Mouse (Mus musculus): ENCODE results near the gene Mapk8ip1. TPM values are rescaled to one million over a fixed set of nuclear protein-coding genes. Genes with fewer than 3 reads are reported as not detected.

The Mapk8ip1 gene
- polyA plus RNA-seq, 1 experiment from 2014 or later, result 19.9 TPM

DNA sequence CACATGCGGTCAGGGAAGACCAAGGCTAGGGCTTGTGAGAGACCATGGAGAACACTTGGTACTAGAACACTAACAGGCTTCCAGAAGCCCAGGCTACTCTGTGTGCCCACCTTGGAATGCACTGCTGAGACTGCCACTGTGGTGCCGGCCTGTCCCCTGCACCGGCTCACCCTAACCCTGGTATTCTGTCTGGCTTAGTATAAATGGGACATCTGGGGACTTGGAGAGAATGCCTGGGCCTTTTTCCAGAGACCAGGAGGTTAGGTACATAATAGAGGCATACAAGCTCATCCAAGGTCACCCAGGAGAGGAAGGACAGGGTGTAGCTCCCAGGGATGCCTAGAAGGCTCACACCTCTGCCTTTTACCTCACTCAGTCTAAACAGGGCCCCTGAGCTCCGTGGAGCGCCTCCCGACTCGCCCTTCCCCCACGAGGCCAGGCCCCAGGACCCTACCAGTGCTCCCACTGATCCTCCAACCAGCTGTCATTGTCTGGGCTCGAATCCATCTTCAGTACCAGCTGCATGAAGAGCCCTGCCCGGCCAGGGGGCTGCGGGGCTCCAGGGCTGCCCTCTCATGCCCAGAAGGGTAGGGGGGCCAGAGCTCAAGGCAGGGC is 9.3 kb downstream of the Mapk8ip1 start:
- Histone ChIP-seq H3K4me2 (ENCODE audit: low read depth, severe bottlenecking) (peak overlapping the region; percentile 86), H3K9me3 (ENCODE audit: control insufficient read depth, low read length) (no peaks in the 10 kb centered on the region), H3K4me1 (ENCODE audit: control insufficient read depth, insufficient read depth, low read length) (peaks cover 39% of the 10 kb centered on the region), H3K9ac (ENCODE audit: low read length) (peak overlapping the region; percentile 59), H3K27me3 (ENCODE audit: control insufficient read depth, insufficient read depth, low read length) (no peaks in the 10 kb centered on the region; the same call in 1 of the 2 replicates), H3K36me3 (ENCODE audit: control insufficient read depth, insufficient read depth, low read length) (no peaks in the 10 kb centered on the region; the same call in 1 of the 2 replicates), H3K4me3 (ENCODE audit: low read depth, low read length) (peak overlapping the region; percentile 47), H3K27ac (replicated peaks; ENCODE audit: low read depth, low read length) (peak overlapping the region; percentile 84)
- ATAC-seq (ENCODE audit: insufficient number of reproducible peaks, low FRiP score, low TSS enrichment, low read depth) (no peak), DNase-seq (ENCODE audit: low spot score) (no peak)
- WGBS, result 22% methylated on average over 11 of the region's 11 CpGs

DNA sequence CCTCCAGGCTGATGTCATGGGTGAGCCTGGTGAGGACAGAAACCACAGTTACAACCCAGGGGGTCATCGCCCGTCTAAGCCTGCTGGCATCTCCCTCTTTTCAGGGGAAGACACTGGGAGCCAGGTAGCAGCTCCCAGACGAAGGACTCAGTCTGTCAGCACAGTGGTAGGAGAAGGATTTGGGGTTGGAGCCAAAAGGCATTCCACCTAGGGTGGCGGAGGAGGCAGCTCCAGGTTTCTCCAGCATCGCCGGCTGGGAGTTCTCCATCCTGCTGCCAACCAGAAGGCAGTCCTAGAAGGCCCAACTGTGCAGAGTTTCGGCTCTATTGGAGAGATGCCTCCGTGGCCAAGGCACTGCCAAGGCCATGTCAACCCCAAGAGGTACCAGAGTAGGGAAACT is 9.9 kb downstream of the Mapk8ip1 start:
- no peak overlapping the region; the same call in 1 of the 2 replicates for H3K9ac ChIP-seq (ENCODE audit: low read length)
- H3K9me3 ChIP-seq (ENCODE audit: control insufficient read depth, low read length), result no peaks in the 10 kb centered on the region
- 90% methylated on average over 8 of the region's 8 CpGs for WGBS
- no peak overlapping the region for H3K27ac ChIP-seq (replicated peaks; ENCODE audit: low read depth, low read length)
- no peaks in the 10 kb centered on the region; the same call in 1 of the 2 replicates for H3K27me3 ChIP-seq (ENCODE audit: control insufficient read depth, insufficient read depth, low read length)
- no peak for ATAC-seq (ENCODE audit: insufficient number of reproducible peaks, low FRiP score, low TSS enrichment, low read depth)
- peaks cover 1% of the 10 kb centered on the region; the same call in 1 of the 2 replicates for H3K36me3 ChIP-seq (ENCODE audit: control insufficient read depth, insufficient read depth, low read length)
- H3K4me2 ChIP-seq (ENCODE audit: low read depth, severe bottlenecking), result peak overlapping the region; percentile 86; the same call in 1 of the 2 replicates
- no peak for DNase-seq (ENCODE audit: low spot score)
- no peak overlapping the region; the same call in 1 of the 2 replicates for H3K4me3 ChIP-seq (ENCODE audit: low read depth, low read length)
- H3K4me1 ChIP-seq (ENCODE audit: control insufficient read depth, insufficient read depth, low read length), result peaks cover 39% of the 10 kb centered on the region

DNA sequence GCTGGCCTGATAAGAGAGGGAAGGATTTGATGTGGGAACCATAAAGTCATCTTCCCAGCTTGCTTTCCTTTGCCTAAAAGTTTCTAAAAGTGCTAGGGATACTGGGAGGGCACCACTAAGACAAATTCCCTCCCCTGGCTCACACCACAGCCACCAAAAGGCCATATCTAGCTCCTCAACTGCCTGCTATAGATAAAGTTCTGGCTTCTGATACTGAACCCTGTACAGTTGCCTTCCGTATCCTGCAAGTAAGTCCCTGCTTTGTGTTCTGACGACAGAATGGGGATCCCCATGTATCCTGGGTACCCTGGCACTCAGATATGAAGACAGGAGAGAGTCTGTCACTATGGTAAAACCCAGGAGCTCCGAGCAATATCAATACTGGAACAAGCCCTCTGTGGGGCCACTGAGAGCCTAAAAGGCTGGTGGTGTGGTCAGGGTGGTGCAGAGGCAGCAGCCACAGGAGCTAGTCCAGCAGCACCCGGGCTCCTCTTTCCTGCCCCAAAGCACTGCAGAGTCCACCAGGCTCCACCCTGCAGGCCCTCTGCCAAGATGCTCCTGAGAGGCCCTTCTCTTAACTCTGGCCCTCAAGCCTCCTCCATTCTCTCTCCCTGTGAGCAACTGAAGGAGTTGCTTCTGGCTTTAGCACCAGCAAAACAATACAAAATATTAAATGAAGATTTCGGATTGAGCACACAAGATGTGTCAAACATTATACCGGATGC is 10.7 kb downstream of the Mapk8ip1 start:
- Histone ChIP-seq H3K4me2 (ENCODE audit: low read depth, severe bottlenecking) (0 out of 2 replicates have a peak overlapping the region, but pooled peaks have one; percentile 88), H3K27ac (replicated peaks; ENCODE audit: low read depth, low read length) (no peak overlapping the region), H3K9ac (ENCODE audit: low read length) (no peak overlapping the region), H3K27me3 (ENCODE audit: control insufficient read depth, insufficient read depth, low read length) (no peaks in the 10 kb centered on the region; the same call in 1 of the 2 replicates), H3K9me3 (ENCODE audit: control insufficient read depth, low read length) (no peaks in the 10 kb centered on the region), H3K4me3 (ENCODE audit: low read depth, low read length) (no peak overlapping the region), H3K4me1 (ENCODE audit: control insufficient read depth, insufficient read depth, low read length) (peaks cover 39% of the 10 kb centered on the region), H3K36me3 (ENCODE audit: control insufficient read depth, insufficient read depth, low read length) (peaks cover 5% of the 10 kb centered on the region; the same call in 1 of the 2 replicates)
- DNase-seq (ENCODE audit: low spot score) (no peak), ATAC-seq (ENCODE audit: insufficient number of reproducible peaks, low FRiP score, low TSS enrichment, low read depth) (no peak)
- WGBS, result 82% methylated on average over 6 of the region's 6 CpGs

DNA sequence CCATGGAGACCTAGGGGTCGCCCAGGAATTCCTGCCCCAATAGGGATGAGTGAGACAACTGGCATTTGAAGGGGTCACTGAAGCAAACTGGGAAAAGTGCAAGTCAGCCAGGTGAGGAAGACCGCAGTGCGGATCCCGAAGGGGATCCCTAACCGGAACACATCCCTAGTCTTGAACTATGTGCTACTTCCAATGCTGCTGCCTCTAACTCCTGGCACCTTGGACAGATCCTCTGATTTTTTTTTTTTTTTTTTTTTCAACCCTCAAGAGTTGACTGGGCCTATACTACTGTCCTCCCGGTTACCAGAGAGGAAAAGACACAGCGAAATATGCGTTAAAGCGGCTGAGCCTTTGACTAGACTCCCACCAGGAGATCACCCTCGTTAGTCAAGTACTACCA is 11.4 kb downstream of the Mapk8ip1 start:
- Histone ChIP-seq H3K9me3 (ENCODE audit: control insufficient read depth, low read length) (no peaks in the 10 kb centered on the region), H3K36me3 (ENCODE audit: control insufficient read depth, insufficient read depth, low read length) (peaks cover 5% of the 10 kb centered on the region; the same call in 1 of the 2 replicates), H3K27ac (replicated peaks; ENCODE audit: low read depth, low read length) (no peak overlapping the region), H3K4me2 (ENCODE audit: low read depth, severe bottlenecking) (peak overlapping the region; percentile 88), H3K4me3 (ENCODE audit: low read depth, low read length) (peak overlapping the region; percentile 64), H3K4me1 (ENCODE audit: control insufficient read depth, insufficient read depth, low read length) (peaks cover 39% of the 10 kb centered on the region), H3K9ac (ENCODE audit: low read length) (no peak overlapping the region; the same call in 1 of the 2 replicates), H3K27me3 (ENCODE audit: control insufficient read depth, insufficient read depth, low read length) (no peaks in the 10 kb centered on the region; the same call in 1 of the 2 replicates)
- DNase-seq (ENCODE audit: low spot score), result no peak
- peak; percentile 13; the same call in 1 of the 2 replicates for ATAC-seq (ENCODE audit: insufficient number of reproducible peaks, low FRiP score, low TSS enrichment, low read depth)
- 4% methylated on average over 10 of the region's 10 CpGs for WGBS

DNA sequence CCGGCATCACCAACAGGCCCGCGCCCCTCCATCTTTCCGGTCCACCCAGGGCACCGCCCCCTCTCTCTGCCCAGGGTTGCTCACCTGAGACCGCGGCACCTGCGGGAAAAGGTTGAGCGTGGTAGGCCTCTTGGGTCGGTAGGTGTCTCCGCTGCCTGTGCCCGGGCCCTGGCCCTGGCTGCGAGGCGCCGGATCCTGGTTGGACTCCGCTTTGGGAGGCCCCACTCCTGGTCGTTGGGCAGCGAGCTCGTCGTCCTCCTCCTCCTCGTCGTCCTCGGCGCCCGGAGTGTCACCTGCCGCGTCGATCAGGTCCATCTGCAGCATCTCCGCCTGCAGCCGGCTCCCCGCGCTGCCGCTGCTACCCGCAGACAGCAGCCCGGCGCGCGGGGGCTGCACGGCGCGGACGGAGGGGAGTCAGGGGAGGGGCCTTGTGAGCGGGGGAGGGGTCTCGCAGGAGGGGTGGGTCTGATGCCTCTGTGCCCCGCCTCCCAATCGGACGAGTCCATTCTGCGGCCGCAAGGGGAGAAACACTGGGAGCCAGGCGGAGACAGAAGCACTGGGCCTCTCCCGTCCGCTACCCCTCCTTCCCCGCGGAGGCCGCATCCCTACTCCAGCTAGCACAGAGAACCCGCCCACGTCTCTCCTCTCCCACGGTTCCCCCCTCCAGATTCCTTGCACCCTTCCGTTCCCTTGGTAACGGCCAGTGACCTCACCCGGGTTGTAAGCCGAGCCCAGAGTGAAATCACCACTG is 12.0 kb downstream of the Mapk8ip1 start:
- Histone ChIP-seq H3K4me1 (ENCODE audit: control insufficient read depth, insufficient read depth, low read length) (peaks cover 39% of the 10 kb centered on the region), H3K27me3 (ENCODE audit: control insufficient read depth, insufficient read depth, low read length) (no peaks in the 10 kb centered on the region; the same call in 1 of the 2 replicates), H3K9me3 (ENCODE audit: control insufficient read depth, low read length) (no peaks in the 10 kb centered on the region), H3K9ac (ENCODE audit: low read length) (peak overlapping the region; percentile 65), H3K4me2 (ENCODE audit: low read depth, severe bottlenecking) (peak overlapping the region; percentile 88), H3K4me3 (ENCODE audit: low read depth, low read length) (peak overlapping the region; percentile 64), H3K36me3 (ENCODE audit: control insufficient read depth, insufficient read depth, low read length) (peaks cover 5% of the 10 kb centered on the region; the same call in 1 of the 2 replicates), H3K27ac (replicated peaks; ENCODE audit: low read depth, low read length) (peak overlapping the region; percentile 65; the same call in 1 of the 2 replicates)
- WGBS, result under 1% methylated on average over 56 of the region's 62 CpGs
- DNase-seq (ENCODE audit: low spot score) (peak; percentile 94), ATAC-seq (ENCODE audit: insufficient number of reproducible peaks, low FRiP score, low TSS enrichment, low read depth) (peak; percentile 88)

DNA sequence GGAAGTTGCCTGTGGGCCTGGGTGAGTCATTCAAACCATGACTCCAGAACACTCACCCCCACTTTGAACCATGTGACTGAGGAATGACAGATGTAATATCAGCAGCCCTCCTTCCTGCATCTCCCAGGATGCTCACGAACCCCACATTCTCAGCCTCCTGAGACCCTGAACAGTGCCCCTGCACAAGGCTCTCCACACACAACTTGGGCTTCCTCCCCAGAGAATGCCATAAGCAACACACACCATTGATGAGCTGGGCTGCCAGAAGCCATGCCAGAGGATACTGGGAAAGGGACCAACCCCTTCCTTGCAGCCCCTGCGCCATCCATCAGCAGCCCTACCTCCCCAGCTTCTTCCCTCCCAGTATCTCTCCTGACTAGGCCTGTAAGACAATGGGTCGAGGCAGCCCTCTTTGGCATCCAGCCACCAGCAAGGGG is 13.0 kb downstream of the Mapk8ip1 start:
- Histone ChIP-seq H3K27me3 (ENCODE audit: control insufficient read depth, insufficient read depth, low read length) (no peaks in the 10 kb centered on the region; the same call in 1 of the 2 replicates), H3K36me3 (ENCODE audit: control insufficient read depth, insufficient read depth, low read length) (peaks cover 5% of the 10 kb centered on the region; the same call in 1 of the 2 replicates), H3K4me3 (ENCODE audit: low read depth, low read length) (peak overlapping the region; percentile 64), H3K9me3 (ENCODE audit: control insufficient read depth, low read length) (no peaks in the 10 kb centered on the region), H3K4me1 (ENCODE audit: control insufficient read depth, insufficient read depth, low read length) (peaks cover 36% of the 10 kb centered on the region), H3K9ac (ENCODE audit: low read length) (no peak overlapping the region), H3K27ac (replicated peaks; ENCODE audit: low read depth, low read length) (no peak overlapping the region), H3K4me2 (ENCODE audit: low read depth, severe bottlenecking) (peak overlapping the region; percentile 88)
- ATAC-seq (ENCODE audit: insufficient number of reproducible peaks, low FRiP score, low TSS enrichment, low read depth) (no peak), DNase-seq (ENCODE audit: low spot score) (no peak)
- WGBS, result 80% methylated on average over 3 of the region's 3 CpGs

DNA sequence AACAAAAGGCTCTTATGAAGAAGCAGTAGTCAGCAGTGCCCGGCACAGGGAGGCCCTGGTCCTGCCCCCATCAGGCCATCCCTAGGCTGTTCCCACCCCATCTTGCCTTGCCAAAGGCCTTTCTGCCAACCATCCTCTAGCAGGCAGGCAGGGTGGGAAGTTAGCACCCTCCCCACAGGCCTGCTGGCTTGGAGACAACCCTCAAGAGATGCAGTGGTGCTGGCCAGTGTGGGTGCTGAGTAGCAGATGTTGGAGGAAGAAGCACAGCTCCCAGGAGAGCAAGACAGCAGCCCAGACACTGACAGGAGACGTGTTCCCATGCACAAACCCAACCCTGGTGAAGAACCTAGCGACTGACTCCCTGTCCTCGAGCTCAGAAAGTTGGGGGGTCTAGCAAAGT is 13.4 kb downstream of the Mapk8ip1 start:
- 79% methylated on average over 4 of the region's 4 CpGs for WGBS
- H3K36me3 ChIP-seq (ENCODE audit: control insufficient read depth, insufficient read depth, low read length), result peaks cover 5% of the 10 kb centered on the region; the same call in 1 of the 2 replicates
- peaks cover 32% of the 10 kb centered on the region for H3K4me1 ChIP-seq (ENCODE audit: control insufficient read depth, insufficient read depth, low read length)
- H3K4me2 ChIP-seq (ENCODE audit: low read depth, severe bottlenecking), result no peak overlapping the region
- H3K9ac ChIP-seq (ENCODE audit: low read length), result no peak overlapping the region
- H3K4me3 ChIP-seq (ENCODE audit: low read depth, low read length), result no peak overlapping the region
- no peaks in the 10 kb centered on the region; the same call in 1 of the 2 replicates for H3K27me3 ChIP-seq (ENCODE audit: control insufficient read depth, insufficient read depth, low read length)
- H3K27ac ChIP-seq (replicated peaks; ENCODE audit: low read depth, low read length), result no peak overlapping the region
- no peaks in the 10 kb centered on the region for H3K9me3 ChIP-seq (ENCODE audit: control insufficient read depth, low read length)
- DNase-seq (ENCODE audit: low spot score), result no peak
- no peak for ATAC-seq (ENCODE audit: insufficient number of reproducible peaks, low FRiP score, low TSS enrichment, low read depth)

Data from limb, embryonic 11.5 days (tissue).